Comparison of ENCODE assay signal across 29 mouse cellular contexts in the genomic region with DNA sequence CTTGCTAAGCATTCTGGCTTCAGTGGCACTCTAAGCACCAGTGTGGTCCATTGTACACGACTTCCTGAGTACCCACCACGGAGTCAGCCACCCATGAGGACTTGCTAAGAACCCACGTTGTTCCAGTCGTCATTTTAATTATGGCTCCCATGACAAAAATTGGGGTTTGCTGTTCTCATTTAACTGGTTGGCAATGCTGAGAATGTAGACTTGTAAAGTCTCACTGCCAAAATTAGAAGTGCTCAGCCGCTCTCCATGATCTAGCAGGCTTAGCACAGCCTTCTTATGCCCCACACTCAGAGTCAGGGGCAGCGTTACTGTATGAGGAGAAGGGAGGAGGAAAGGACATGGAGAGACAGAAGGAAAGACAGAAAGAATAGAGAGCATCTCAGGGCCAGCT.
A peak's percentile ranks its signal among the peaks of the same experiment; 100 is the strongest.
DNase-seq lines count a peak whose midpoint lies in the region; ATAC-seq and TF ChIP-seq lines count a peak whose summit lies in the region.
"Had no signal": no experiment of that assay in that cellular context is flagged by ENCODE, and none has a peak within 500 bp of the region (broad histone marks: within the 10 kb centered on the region; RNA-seq: fewer than 3 reads in every experiment).

No protein-coding gene starts in this region.

- H3K4me2 ChIP-seq in heart, embryonic 16.5 days (ENCODE audit: low read depth, low read length), result no peak overlapping the region
- H3K4me2 ChIP-seq: hindbrain, embryonic 13.5 days; liver, embryonic 15.5 days; lung, embryonic 14.5 days; neural tube, embryonic 12.5 days had no signal

- H3K4me1 ChIP-seq in heart, embryonic 16.5 days (ENCODE audit: control insufficient read depth, insufficient read depth, low read length), result peaks cover 28% of the 10 kb centered on the region
- H3K4me1 ChIP-seq: hindbrain, embryonic 13.5 days had no signal

- intact Hi-C loops in gastrocnemius, adult 2 months (cut with DNase I), result no loop called here
- intact Hi-C loops in heart, postnatal 14 days (cut with DNase I), result no loop called here

- no peaks in the 10 kb centered on the region for H3K27me3 ChIP-seq in heart, embryonic 16.5 days (ENCODE audit: control insufficient read depth, insufficient read depth, low read length)
- H3K27me3 ChIP-seq: hindbrain, embryonic 13.5 days; liver, embryonic 15.5 days; neural tube, embryonic 12.5 days had no signal

- no peak for TF ChIP-seq CTCF in gastrocnemius, adult 2 months (IDR thresholded peaks at IDR 0.05)

- no peak overlapping the region for H3K9ac ChIP-seq in heart, embryonic 16.5 days (ENCODE audit: low read length)
- H3K9ac ChIP-seq: hindbrain, embryonic 13.5 days; liver, embryonic 15.5 days; lung, embryonic 14.5 days; neural tube, embryonic 12.5 days had no signal

- H3K9me3 ChIP-seq in heart, embryonic 16.5 days (replicated peaks; ENCODE audit: control insufficient read depth, low read length), result no peaks in the 10 kb centered on the region
- H3K9me3 ChIP-seq: G1E; hindbrain, embryonic 13.5 days; liver, embryonic 15.5 days; midbrain, embryonic 10.5 days; neural tube, embryonic 12.5 days had no signal

- H3K4me3 ChIP-seq in gastrocnemius, adult 2 months, result no peak overlapping the region
- H3K4me3 ChIP-seq in heart, embryonic 16.5 days (ENCODE audit: low read length), result no peak overlapping the region
- H3K4me3 ChIP-seq: erythroblast, embryonic 14.5 days; hindbrain, embryonic 13.5 days; liver, embryonic 15.5 days; midbrain, embryonic 10.5 days; myocyte; neural tube, embryonic 12.5 days had no signal

- no peak for ATAC-seq in heart, embryonic 16.5 days (replicated peaks; ENCODE audit: extremely low read depth, insufficient read depth, low FRiP score)
- ATAC-seq: forebrain, embryonic 16.5 days; intestine, embryonic 16.5 days had no signal

- H3K36me3 ChIP-seq in heart, embryonic 16.5 days (ENCODE audit: control insufficient read depth, insufficient read depth), result peaks cover 10% of the 10 kb centered on the region
- H3K36me3 ChIP-seq: neural tube, embryonic 12.5 days had no signal

- peak overlapping the region; percentile 35; the same call in 1 of the 2 replicates for H3K27ac ChIP-seq in gastrocnemius, adult 2 months
- H3K27ac ChIP-seq in heart, embryonic 16.5 days (ENCODE audit: low read length), result 0 out of 2 replicates have a peak overlapping the region, but pooled peaks have one; percentile 34
- H3K27ac ChIP-seq: hindbrain, embryonic 13.5 days; liver, embryonic 15.5 days; midbrain, embryonic 10.5 days; neural tube, embryonic 12.5 days had no signal

- 58% methylated on average over 6 of the region's 6 CpGs for WGBS in heart, embryonic 16.5 days

- DNase-seq in gastrocnemius, adult 2 months, result no peak
- DNase-seq in gastrocnemius, postnatal 25 days, result no peak
- DNase-seq in heart, postnatal 14 days, result no peak
- DNase-seq in urinary bladder, adult 2 months (ENCODE audit: low spot score), result peak; percentile 24
- DNase-seq in urinary bladder, postnatal 36 days (ENCODE audit: low spot score in 2 of 2), result no peak
- DNase-seq in layer of hippocampus, adult 9-11 months, result no peak
- no peak for DNase-seq in adrenal gland, postnatal 36 days
- DNase-seq: adrenal gland, postnatal 14 days; cerebellum, adult 2 months; cerebellum, postnatal 14 days; gastrocnemius, postnatal 14 days; heart, postnatal 36 days; kidney, adult 8-10 months; kidney, postnatal 10 days; lung, embryonic 14.5 days; lung, postnatal 14 days; right cerebral cortex, adult 18-20 months; spleen, adult 18-20 months; thymus, postnatal 4 days had no signal
